Mouse (Mus musculus) midbrain, embryonic 13.5 days (tissue): ENCODE results near the gene Upf3b. TPM values are rescaled to one million over a fixed set of nuclear protein-coding genes. Genes with fewer than 3 reads are reported as not detected.
A peak's percentile ranks its signal among the peaks of the same experiment; 100 is the strongest.
"Not testable (repeated sequence)": the region's sequence is repeated elsewhere in the genome, so short reads cannot be mapped to it uniquely, and the experiment has no call there.

Experiments used
- ATAC-seq: fragments of 200-750 bp; cut with Nextera tagmentation; 2 replicates; pipeline ENCODE4 v1.8.0; 2017; ENCODE audit warnings: mild to moderate bottlenecking, moderate TSS enrichment, moderate library complexity
- H3K27ac ChIP-seq: fragments of 300-500 bp; sonication (generic); 2 replicates; pipeline ENCODE4 v1.5.1; 2015; ENCODE audit warnings: inconsistent platforms, mild to moderate bottlenecking, moderate library complexity
- H3K27me3 ChIP-seq: fragments of 300-500 bp; sonication (generic); 2 replicates; pipeline ENCODE4 v1.6.1; 2015; ENCODE audit warnings: mild to moderate bottlenecking, inconsistent platforms
- H3K36me3 ChIP-seq: fragments of 300-500 bp; sonication (generic); 2 replicates; pipeline ENCODE4 v1.6.1; 2015; ENCODE audit warnings: mild to moderate bottlenecking, inconsistent platforms
- H3K4me1 ChIP-seq: fragments of 300-500 bp; sonication (generic); replicated peaks from 2 replicates; pipeline ENCODE4 v1.6.1; 2015; ENCODE audit warnings: inconsistent platforms
- H3K4me2 ChIP-seq: fragments of 300-500 bp; sonication (generic); replicated peaks from 2 replicates; pipeline ENCODE4 v1.6.1; 2015; ENCODE audit warnings: moderate library complexity, mild to moderate bottlenecking, inconsistent platforms
- H3K4me3 ChIP-seq: fragments of 300-500 bp; sonication (generic); replicated peaks from 2 replicates; pipeline ENCODE4 v1.5.1; 2015; ENCODE audit warnings: mild to moderate bottlenecking, inconsistent platforms
- H3K9ac ChIP-seq: fragments of 300-500 bp; sonication (generic); replicated peaks from 2 replicates; pipeline ENCODE4 v1.6.1; 2015; ENCODE audit warnings: mild to moderate bottlenecking, inconsistent platforms
- H3K9me3 ChIP-seq: fragments of 300-500 bp; sonication (generic); 2 replicates; pipeline ENCODE4 v1.6.1; 2016; ENCODE audit warnings: mild to moderate bottlenecking, inconsistent platforms
- WGBS: fragments of 180-500 bp; shearing (Covaris S2); methylation state at CpG from one replicate; pipeline ENCODE4 v1.1.7; 2015; 5-methylcytosine and 5-hydroxymethylcytosine counted together
- polyA plus RNA-seq: library from polyadenylated mRNA; unstranded; fragments of >200 nt; fragmentation: Nextera tagmentation; extraction: Ambion mirVana; gene quantifications from 2 replicates; pipeline ENCODE4 v1.2.1, GENCODE M21; 2015

Upf3b gene
- 35.8 and 37.2 TPM in 2 replicates for polyA plus RNA-seq

DNA sequence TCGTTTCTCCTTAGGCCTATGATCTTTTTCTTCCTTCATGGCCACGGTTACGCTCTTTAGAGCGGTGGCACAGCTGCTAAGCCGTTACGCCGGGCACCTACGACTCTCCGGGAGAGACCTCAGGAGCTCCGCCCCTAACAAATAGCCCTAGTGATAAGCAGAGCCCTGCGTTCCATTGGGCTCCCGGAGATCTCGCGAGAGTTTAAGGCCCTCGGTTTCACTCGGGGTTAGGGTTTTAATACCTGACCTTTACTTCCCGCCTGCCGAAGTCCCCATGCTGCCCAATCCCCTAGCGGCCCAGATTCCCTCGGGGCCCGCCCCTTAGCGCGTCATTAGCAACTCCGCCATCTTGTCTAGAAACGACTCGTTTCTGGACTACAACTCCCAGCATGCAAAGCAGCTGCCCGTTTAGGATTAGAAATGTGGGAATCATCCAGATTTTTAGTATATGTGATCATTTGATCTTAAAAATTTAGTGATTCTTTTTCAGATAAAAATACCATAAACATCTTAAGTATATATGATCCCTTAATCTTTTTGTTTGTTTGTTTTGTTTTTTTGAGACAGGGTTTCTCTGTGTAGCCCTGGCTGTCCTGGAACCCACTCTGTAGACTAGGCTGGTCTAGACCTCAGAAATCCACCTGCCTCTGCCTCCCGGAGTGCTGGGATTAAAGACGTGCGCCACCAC lies at the start of gene Upf3b:
Gene Upf3b, minus strand, starts transcription at position 130 of the 688 bp plus-strand sequence.
- Histone ChIP-seq H3K9me3 (no peaks in the 10 kb centered on the region), H3K4me2 (peak within 1 kb of the TSS; percentile 59), H3K9ac (peak within 1 kb of the TSS; percentile 71), H3K4me3 (peak within 1 kb of the TSS; percentile 53), H3K36me3 (no peaks in the 10 kb centered on the region; the same call in 1 of the 2 replicates), H3K4me1 (0 out of 2 replicates have a peak, but pooled peaks cover 6% of the 10 kb centered on the region), H3K27me3 (no peaks in the 10 kb centered on the region), H3K27ac (peak within 1 kb of the TSS; percentile 83)
- WGBS, result 30% methylated on average over 30 of the region's 30 CpGs
- ATAC-seq, result peak; percentile 98

DNA sequence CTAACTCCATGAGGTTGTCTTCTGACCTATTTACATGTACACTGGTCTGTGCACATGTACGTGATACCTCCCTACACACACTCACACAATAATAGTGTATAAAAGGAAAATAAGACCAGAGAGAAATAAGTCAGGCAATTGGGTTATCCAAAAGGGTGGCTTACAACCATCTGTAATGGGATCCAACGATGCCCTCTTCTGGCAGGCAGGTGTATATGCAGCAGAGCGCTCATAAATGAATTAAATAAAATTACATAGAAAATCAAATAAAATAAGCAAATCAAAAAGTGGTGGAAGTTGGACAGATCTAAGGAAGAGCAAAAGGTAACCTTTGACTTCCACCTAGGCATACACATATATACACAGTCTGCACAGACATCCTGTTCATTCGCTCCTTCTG lies 47.7 kb upstream of the Upf3b start:
- H3K9me3 ChIP-seq, result no peaks in the 10 kb centered on the region
- no peak overlapping the region for H3K9ac ChIP-seq
- no peak overlapping the region for H3K4me2 ChIP-seq
- WGBS, result 57% methylated on average over 4 of the region's 4 CpGs
- ATAC-seq, result no peak
- H3K27ac ChIP-seq, result no peak overlapping the region
- no peaks in the 10 kb centered on the region for H3K4me1 ChIP-seq
- H3K4me3 ChIP-seq, result no peak overlapping the region
- H3K27me3 ChIP-seq, result no peaks in the 10 kb centered on the region
- H3K36me3 ChIP-seq, result peaks cover 9% of the 10 kb centered on the region

DNA sequence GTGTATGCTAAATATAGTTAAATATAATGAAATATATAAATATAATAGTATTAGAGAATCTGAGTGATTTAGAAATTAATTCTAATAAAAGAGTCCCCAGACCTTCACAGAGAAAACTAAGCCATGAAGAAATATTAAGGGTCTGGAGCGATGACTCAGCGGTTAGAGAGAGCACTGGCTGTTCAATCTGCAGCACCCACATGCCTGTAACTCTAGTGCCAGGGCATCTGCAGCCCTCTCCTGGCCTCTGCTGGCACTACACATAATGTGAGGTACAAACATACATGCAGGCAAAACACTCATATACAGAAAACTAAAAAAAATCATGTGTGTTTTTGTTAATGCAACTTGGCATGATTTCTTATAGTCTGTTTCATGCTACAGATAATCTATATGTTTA lies 34.8 kb upstream of the Upf3b start:
- H3K4me2 ChIP-seq, result no peak overlapping the region
- no peak overlapping the region for H3K4me3 ChIP-seq
- no peaks in the 10 kb centered on the region for H3K27me3 ChIP-seq
- no peaks in the 10 kb centered on the region for H3K4me1 ChIP-seq
- no peak overlapping the region for H3K9ac ChIP-seq
- H3K27ac ChIP-seq, result no peak overlapping the region
- no peak for ATAC-seq
- peaks cover 15% of the 10 kb centered on the region for H3K36me3 ChIP-seq
- 91% methylated on average over 2 of the region's 2 CpGs for WGBS
- no peaks in the 10 kb centered on the region for H3K9me3 ChIP-seq

DNA sequence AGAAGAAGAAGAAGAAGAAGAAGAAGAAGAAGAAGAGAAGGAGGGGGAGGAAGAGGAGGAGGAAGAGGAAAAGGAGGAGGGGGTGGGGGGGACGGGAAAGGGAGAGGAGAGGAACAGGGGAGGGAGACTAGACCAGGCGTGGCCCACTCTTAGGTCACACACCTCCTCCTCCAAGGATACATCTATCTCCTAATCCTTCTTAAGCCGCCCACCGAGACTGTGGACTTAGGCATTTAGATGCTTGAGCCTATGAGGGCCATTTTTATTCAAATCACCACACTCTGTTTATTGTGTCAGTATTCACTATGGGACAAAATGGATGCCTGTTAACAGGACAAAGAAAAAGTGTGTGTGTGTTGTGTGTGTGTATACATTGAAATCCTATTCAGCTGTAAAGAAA lies 34.4 kb upstream of the Upf3b start:
- not testable (repeated sequence) for H3K27me3 ChIP-seq, H3K9me3 ChIP-seq, H3K9ac ChIP-seq, ATAC-seq, H3K4me1 ChIP-seq, H3K4me2 ChIP-seq, H3K4me3 ChIP-seq, H3K27ac ChIP-seq
- WGBS, result 45% methylated on average over 2 of the region's 4 CpGs
- peaks cover 15% of the 10 kb centered on the region for H3K36me3 ChIP-seq

DNA sequence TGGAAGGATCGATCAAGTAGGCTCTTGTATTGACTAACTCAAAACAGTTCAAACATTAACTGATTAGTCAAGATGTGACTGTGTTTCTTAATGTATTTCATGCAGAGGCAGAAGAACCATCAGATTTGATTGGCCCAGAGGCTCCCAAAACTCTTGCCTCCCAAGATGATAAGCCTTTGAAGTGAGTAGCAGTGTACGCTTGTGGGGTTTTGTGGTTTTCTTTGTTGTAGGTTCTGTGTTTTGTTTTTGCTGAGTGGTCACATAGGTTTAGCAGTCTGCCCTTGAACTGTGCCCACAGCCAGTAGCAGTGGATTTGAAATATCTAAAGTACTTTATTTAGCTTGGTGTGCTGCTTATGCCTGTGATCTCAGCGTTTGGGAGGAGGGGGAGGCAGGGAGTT lies 31.6 kb upstream of the Upf3b start:
- no peak overlapping the region for H3K4me3 ChIP-seq
- 94% methylated on average over 3 of the region's 3 CpGs for WGBS

DNA sequence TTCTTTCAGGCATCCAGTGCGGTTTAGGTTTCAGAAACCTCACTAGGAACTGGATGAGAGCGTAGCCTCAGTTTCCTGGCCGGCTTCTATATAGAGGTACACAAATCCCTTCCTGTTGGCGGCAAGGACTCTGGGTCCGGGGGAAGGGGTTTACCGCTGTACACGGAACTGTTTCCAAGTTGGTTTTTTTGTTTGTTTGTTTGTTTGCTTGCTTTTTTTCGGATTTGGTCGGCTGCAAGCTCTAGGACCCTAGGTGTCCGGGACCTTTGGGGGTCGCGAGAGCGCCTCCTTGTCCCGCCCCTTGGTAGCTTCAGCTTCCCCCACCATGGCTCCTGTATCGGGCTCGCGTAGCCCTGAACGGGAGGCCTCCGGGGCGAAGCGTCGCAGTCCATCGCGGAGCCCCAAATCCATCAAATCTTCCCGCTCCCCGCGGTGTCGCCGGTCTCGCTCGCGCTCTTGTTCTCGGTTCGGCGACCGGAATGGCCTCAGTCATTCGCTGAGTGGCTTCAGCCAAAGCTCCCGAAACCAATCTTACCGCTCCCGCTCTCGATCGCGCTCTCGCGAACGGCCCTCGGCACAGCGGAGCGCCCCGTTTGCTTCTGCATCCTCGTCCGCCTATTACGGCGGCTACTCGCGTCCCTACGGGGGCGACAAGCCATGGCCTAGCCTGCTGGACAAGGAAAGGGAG lies 16.7 kb upstream of the Upf3b start, which contains the start of gene Nkap:
Gene Nkap, plus strand, starts transcription at position 125 of the 688 bp plus-strand sequence.
- Histone ChIP-seq H3K9me3 (no peaks in the 10 kb centered on the region), H3K27ac (peak within 1 kb of the TSS; percentile 64), H3K27me3 (no peaks in the 10 kb centered on the region), H3K9ac (peak within 1 kb of the TSS; percentile 80), H3K4me2 (peak within 1 kb of the TSS; percentile 62), H3K36me3 (no peaks in the 10 kb centered on the region), H3K4me1 (peaks cover 12% of the 10 kb centered on the region), H3K4me3 (peak within 1 kb of the TSS; percentile 69)
- peak; percentile 88 for ATAC-seq
- 11% methylated on average over 56 of the region's 58 CpGs for WGBS

More for the DNA sequence above, 31.6 kb upstream of the Upf3b start:
- peaks cover 32% of the 10 kb centered on the region for H3K36me3 ChIP-seq
- no peaks in the 10 kb centered on the region for H3K4me1 ChIP-seq
- no peaks in the 10 kb centered on the region for H3K9me3 ChIP-seq
- H3K27me3 ChIP-seq, result no peaks in the 10 kb centered on the region
- H3K9ac ChIP-seq, result no peak overlapping the region
- H3K27ac ChIP-seq, result no peak overlapping the region
- no peak overlapping the region for H3K4me2 ChIP-seq
- no peak for ATAC-seq

DNA sequence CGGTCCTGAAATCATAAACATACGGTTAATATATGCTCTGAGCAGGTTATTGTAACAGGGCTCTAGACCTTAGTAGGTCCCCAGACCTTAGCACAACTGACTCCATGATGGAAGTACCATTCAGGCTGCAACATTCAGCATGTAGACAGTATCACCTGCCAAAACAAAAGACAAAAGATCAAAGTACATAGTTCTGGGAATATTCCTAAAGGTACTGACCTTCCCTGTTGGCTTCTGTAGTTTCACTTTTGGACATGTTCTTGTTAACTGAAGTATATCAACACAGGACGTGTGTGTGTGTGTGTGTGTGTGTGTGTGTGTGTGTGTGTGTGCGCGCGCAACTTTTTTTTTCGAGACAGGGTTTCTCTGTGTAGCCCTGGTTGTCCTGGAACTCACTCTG lies 15.4 kb upstream of the Upf3b start:
- Histone ChIP-seq H3K27ac (no peak overlapping the region), H3K9me3 (no peaks in the 10 kb centered on the region), H3K4me2 (no peak overlapping the region), H3K4me1 (peaks cover 12% of the 10 kb centered on the region), H3K4me3 (no peak overlapping the region), H3K27me3 (no peaks in the 10 kb centered on the region), H3K36me3 (no peaks in the 10 kb centered on the region), H3K9ac (no peak overlapping the region)
- ATAC-seq, result no peak
- 96% methylated on average over 5 of the region's 7 CpGs for WGBS

DNA sequence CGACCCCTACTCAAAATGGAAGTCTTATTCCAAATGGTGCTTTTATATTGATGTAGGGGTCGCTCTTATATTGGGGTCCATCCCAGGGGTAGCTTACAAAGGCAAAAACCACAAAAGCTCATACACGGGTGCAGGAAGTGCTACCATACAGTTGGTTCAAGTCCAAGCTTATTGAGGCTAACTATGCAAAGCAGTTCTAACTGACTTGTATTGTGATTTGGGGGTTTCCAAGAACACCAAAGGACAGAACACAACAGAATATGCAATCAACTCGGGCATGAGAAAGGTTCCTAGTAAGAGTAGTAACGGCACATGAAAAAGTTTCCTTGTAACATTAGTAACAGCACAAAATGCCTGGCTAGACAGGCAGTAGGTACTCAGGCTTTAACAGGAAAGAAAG lies 10.1 kb upstream of the Upf3b start:
- H3K36me3 ChIP-seq, result no peaks in the 10 kb centered on the region
- H3K4me3 ChIP-seq, result no peak overlapping the region
- 68% methylated on average over 5 of the region's 5 CpGs for WGBS
- ATAC-seq, result no peak
- H3K27ac ChIP-seq, result no peak overlapping the region
- H3K9ac ChIP-seq, result no peak overlapping the region
- H3K27me3 ChIP-seq, result no peaks in the 10 kb centered on the region
- H3K9me3 ChIP-seq, result no peaks in the 10 kb centered on the region
- no peak overlapping the region for H3K4me2 ChIP-seq
- no peaks in the 10 kb centered on the region for H3K4me1 ChIP-seq

DNA sequence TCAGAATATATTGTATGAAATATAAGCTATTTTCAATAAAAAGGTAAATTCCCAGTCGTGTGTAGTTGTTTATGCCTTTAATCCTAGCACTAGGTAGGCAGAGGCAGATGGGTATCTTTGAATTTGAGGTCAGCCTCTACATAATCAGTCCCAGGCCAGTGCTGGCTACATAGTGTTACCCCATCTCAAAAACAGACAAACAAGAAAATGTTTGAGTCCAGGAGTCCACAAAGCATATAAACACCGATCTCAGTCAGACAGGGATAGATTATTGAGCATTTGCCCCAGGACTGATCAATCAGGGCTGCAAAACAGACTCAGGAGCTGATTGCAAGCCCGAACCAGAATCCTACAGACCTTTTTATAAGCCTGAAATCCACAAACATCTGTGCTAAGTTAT lies 9.5 kb upstream of the Upf3b start:
- WGBS, result 62% methylated on average over 3 of the region's 3 CpGs
- H3K9me3 ChIP-seq, result no peaks in the 10 kb centered on the region
- no peaks in the 10 kb centered on the region for H3K27me3 ChIP-seq
- no peaks in the 10 kb centered on the region for H3K4me1 ChIP-seq
- no peak for ATAC-seq
- no peak overlapping the region for H3K4me2 ChIP-seq
- no peak overlapping the region for H3K4me3 ChIP-seq
- H3K9ac ChIP-seq, result no peak overlapping the region
- no peak overlapping the region for H3K27ac ChIP-seq
- H3K36me3 ChIP-seq, result no peaks in the 10 kb centered on the region

DNA sequence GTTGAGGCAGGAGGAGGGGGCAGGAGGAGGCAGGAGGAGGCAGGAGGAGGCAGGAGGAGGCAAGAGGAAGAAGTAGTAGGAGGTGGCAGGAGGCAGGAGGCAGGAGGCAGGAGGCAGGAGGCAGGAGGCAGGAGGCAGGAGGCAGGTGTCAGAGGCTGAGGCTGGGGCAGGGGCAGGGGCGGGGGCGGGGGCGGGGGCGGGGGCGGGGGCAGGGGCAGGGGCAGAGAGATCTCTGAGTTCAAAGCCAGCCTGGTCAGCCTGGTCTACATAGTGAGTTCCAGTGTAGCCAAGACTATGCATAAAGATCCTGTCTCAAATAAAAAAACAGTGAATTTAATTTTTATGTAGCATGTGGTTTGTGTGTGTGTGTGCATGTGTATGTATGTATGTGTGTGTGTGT lies 7.0 kb upstream of the Upf3b start:
- Histone ChIP-seq H3K36me3 (no peaks in the 10 kb centered on the region), H3K27ac (no peak overlapping the region), H3K4me2 (no peak overlapping the region), H3K27me3 (no peaks in the 10 kb centered on the region), H3K9me3 (no peaks in the 10 kb centered on the region), H3K4me1 (no peaks in the 10 kb centered on the region), H3K4me3 (no peak overlapping the region), H3K9ac (no peak overlapping the region)
- no peak for ATAC-seq
- WGBS, result no CpG with 5 or more reads among the region's 5 CpGs

DNA sequence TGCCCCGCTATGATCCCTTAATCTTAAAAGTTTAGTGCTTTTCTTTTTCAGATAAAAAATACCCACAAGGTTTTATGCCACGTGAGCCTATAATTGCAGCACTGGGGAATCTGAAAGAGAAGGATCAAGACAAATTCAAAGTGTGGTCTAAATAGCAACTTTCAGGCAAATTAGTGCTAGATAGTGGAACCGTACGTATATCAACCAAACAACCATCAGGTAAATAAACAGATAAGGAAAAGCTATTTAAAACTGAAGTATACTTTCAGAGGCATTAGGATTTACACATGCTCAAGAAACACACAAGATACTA lies 715 bp upstream of the Upf3b start:
- ATAC-seq, result no peak
- H3K9ac ChIP-seq, result no peak overlapping the region
- no peak overlapping the region for H3K4me3 ChIP-seq
- no peaks in the 10 kb centered on the region for H3K27me3 ChIP-seq
- no peaks in the 10 kb centered on the region for H3K9me3 ChIP-seq
- 0 out of 2 replicates have a peak, but pooled peaks cover 6% of the 10 kb centered on the region for H3K4me1 ChIP-seq
- no peak overlapping the region for H3K4me2 ChIP-seq
- H3K27ac ChIP-seq, result no peak overlapping the region
- WGBS, result 77% methylated on average over 4 of the region's 4 CpGs
- H3K36me3 ChIP-seq, result no peaks in the 10 kb centered on the region; the same call in 1 of the 2 replicates

DNA sequence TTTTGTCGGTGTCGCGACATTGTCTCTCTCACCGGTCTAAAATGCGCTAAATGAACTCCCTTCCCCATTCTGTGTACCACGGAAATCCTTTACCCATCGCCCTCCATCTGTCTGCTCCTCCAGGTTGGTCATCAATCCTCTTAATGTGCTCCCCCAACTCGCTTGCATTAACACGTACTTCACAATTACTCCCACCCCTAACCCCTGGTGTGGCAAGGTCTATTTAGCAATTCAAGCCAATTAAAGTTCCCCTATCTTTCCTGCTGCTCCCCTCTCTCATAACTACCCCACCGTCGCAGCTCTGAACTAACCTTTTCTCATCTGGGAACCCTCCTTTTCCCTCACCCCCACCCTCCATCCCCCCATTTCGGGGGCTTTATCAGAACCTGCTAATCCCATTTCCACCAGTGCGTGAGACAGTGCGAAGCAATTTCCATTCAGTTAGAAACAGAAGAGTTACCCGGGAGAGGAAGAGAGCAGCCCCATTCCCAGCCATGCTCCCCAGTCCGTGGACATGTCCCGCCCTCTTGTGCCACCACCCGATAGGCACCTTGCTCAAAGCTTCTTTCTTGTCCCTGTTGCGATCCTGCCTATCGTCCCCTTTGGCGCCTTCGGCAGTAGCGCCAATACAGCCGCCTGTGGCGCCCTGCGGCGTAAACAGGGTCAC lies 463 bp downstream of the Upf3b start:
- Histone ChIP-seq H3K27ac (peak overlapping the region; percentile 83), H3K4me1 (0 out of 2 replicates have a peak, but pooled peaks cover 6% of the 10 kb centered on the region), H3K4me2 (peak overlapping the region; percentile 59), H3K36me3 (no peaks in the 10 kb centered on the region; the same call in 1 of the 2 replicates), H3K4me3 (peak overlapping the region; percentile 53), H3K9ac (peak overlapping the region; percentile 71), H3K9me3 (no peaks in the 10 kb centered on the region), H3K27me3 (no peaks in the 10 kb centered on the region)
- ATAC-seq, result peak; percentile 92
- WGBS, result 20% methylated on average over 26 of the region's 27 CpGs
